Mouse (Mus musculus) left cerebral cortex, adult 9 months (tissue): ENCODE data around the gene Pde4d.
A peak's percentile ranks its signal among the peaks of the same experiment; 100 is the strongest.

Experiments used
- DNase-seq, 2 experiments: peaks; one replicate each; pipeline ENCODE4 v3.0.0; 2022; ENCODE audit warnings: low spot score in 2 of 2

Gene Pde4d

DNA sequence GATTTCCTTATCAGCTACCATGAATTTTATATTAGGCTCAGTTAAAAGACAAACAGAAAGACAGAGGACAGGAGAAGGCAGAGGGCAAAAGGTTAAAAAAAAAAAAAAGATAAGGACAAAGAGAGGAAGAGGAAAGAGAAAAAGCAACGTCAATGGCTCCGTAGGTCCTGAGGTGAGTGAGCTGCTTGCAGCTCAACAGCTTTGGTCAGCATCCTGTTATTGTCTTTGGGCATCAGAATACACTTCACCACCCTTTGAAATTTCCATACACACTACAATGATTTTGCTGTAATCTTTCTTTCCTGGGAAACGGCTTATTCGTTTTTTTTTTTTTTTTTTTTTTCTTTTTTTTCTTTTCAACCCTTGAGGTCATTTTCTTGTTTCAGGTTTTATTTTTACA is 788.9 kb downstream of the Pde4d start:
- DNase-seq, result no peak

DNA sequence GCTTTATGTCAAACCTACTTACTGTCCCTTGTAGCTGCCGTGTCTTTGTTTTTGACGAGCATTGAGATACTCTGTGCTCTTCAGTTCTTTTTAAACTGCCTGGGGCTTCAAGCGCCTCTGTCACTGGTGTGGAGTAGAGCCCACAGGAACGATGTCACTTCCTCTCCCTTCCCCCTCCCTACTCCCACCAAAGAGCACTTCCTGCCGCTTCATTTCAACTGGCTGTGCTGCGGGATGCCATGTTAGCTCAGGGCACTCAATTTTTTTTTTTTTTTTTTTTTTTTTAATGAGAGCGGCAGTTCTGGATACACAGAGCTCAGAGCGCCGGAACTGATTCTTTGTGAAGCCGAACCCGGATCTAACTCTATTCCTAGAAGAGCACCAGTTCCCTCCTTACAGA is 789.5 kb downstream of the Pde4d start:
- DNase-seq, result no peak

DNA sequence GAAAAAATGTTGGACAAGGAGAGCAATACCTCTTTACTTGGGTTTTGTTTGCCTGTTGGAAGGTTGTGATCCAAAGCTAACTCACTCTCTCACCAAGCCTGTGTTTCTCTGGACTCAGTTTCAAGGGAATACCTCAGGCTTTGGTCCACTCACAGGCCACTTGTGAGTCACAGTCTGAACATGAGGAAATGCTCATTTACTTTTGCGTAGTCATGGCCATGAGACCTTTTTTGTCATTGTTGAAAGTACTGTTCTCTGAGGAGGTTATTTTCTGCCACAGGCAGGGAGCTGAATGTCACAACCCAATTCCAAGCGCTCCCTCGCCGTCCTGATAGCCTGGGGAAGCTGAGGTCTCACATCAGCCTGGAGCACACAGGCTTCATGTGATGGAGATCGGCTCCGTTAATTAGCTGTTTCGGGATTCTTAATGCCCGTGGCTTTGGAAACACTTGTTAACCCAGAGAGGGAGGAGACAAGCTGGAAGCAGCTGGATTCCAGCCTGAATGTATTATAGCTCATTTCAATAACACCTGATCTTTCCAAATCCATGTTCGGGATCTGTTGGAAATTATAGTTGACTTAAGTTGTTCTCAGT is 792.8 kb downstream of the Pde4d start:
- DNase-seq, result no peak

DNA sequence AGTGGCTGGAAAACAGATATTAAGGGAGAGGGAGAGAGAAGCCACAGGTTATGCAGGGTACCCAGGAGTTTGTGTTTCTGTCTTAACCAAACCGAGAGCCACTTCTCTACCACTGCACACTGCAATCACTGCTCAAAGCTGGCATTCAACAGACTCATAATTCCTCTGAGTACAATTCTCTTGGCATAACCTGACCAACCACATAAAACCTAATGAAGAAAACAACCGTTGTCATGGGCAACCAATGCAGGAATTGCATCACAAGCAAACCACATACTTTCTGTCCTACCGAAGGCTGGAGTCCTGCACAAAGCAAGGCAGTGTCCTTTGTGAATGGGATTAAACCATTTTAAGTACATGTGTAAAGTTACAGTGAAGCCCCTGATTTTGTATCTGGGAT is 793.4 kb downstream of the Pde4d start:
- DNase-seq, result no peak

DNA sequence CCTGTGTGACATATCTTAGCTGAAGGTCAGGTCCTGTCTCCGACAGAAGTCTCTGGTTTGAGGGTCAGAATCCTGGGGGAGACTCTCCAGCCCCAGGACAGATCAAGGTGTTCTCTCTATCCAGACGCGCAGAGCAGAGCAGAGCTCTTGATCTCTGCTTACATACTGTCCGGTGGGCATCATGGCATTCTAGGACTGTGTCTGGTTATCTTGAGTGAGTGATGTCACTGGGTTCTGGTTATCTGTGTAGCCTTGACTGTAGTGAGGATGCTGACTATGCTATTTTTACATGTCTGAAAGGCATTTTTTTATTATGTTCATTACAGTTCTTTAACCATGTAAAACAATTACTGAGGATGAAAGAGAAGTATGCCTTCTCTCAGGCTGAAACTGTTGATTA is 797.3 kb downstream of the Pde4d start:
- DNase-seq, result no peak

DNA sequence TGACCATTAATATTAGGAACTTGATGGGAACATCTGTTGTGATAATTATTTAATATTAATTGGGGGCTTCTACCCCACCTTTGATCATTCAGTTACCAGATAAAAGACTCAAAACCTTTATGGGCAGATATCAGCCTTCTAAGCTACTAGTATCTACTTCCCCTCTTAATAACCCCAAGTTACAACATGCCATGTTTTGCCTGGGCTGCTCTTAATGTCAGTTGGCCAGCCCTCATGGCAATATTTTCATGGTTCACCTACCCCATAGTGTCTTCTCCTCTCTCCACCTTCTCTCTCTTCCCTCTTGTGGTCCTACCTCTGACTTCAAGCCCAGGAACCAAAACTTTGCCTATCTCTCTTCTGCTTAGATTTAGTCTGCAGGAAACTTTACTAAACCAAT is 799.6 kb downstream of the Pde4d start:
- no peak for DNase-seq

DNA sequence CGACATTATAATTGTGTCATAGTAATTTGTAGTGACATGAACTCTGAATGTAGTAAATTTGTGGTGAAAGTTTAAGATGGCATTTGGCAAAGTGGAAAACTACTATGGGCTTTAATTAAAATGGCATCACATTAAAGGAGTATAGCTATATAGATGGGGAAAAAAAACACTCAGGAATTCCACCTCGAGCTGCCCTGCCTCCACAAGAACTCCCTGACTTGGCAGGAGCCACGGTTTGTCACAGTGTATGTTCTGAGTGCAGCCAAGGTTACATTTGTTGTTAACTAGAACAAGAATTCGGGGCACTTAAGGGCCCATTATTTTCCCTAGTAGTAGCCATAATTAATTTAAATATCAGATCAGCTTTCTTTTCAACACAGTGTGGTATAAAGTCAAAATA is 805.9 kb downstream of the Pde4d start:
- DNase-seq, result no peak

- peak in 1 of 2 experiments; percentile 19 for DNase-seq
Observed at GRCm38 (mm10) chr13:109260220-109260795, 810.6 kb downstream of the Pde4d start.

- no peak for DNase-seq
Observed at GRCm38 (mm10) chr13:109260796-109261516, 811.2 kb downstream of the Pde4d start.

GRCm38 (mm10) chr13:109261642-109262220 is 812.0 kb downstream of the Pde4d start:
- no peak for DNase-seq

DNA sequence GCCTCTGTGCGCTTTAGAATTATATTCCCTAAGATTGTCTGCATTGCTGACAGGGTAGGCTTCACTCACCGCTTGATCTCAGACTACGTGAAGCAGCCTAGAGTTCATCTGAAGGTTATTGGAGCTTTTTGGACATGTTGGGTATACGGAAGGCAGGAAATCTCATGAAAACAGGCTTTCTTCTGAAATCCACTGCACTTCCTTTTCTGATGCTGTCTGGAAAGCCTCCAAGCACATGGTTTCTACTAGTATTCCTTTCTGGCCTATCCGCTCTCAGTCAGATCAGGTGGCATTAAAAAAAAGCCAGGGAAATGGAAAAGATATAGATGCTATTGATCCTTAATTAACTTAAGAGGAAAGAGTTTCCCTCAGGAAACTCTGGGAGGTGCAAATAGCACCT is 812.8 kb downstream of the Pde4d start:
- no peak for DNase-seq

DNA sequence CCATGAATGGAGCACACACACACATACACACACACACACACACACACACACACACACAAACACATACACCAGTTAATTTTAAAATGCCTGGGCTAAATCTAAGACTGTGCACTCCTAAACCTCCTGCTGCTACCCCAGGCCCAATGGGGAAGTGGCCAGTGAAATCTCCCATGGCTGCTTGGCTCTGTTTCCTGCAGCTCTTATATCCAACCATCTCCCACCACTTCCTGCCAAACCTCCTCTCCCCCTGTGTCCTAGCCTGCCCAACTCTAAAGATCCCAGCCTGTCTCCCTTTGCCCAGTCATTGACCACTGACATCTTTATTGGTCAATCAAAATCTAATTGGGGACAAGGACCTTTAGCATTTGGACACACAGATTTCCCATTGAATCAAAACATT is 814.1 kb downstream of the Pde4d start:
- no peak for DNase-seq

DNA sequence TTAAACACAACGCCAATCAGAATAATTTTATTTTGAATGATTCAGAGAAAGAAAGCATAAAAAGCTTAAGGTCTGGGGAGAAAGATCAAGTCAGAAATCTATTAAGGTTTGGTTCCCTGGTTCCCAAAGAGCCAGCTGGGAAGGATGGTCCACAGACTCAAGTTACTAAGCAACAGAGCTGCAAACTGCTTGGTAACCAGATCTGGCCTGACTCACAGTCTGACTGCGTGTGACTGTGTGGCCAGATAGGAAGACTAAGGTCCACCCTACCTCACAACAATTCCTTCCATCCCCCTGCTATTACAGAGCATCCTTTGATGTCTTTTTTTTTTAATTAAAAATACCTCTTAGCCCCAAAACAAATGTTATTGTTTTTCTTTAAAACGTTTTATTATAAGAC is 818.5 kb downstream of the Pde4d start:
- DNase-seq, result peak in 1 of 2 experiments; percentile 12

GRCm38 (mm10) chr13:109268659-109269322 is 819.0 kb downstream of the Pde4d start:
- DNase-seq, result no peak

- DNase-seq, result no peak
Observed at GRCm38 (mm10) chr13:109274869-109275268, 825.1 kb downstream of the Pde4d start.

- no peak for DNase-seq
Observed at GRCm38 (mm10) chr13:109277792-109278191, 828.0 kb downstream of the Pde4d start.

DNA sequence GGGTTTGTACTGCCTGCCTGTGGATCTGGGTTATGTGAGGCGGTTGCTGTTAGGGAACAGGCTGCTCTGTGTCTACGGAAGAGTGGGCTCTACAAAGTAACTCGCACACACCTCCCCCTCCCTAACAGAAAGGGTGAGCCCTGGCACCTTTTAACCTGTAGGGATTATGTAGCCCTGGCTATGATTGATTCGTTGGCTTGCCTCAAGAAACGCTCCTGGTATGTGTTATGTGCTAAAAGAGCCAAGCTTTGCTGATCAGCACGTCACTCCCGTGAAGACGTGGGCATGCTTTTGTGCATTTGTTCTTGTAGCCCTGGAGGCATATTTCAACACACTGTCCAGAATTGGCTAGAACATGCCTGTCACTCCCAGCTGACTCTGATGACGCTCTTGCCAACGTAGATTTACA is 828.8 kb downstream of the Pde4d start:
- peak in 1 of 2 experiments; percentile 21 for DNase-seq

DNA sequence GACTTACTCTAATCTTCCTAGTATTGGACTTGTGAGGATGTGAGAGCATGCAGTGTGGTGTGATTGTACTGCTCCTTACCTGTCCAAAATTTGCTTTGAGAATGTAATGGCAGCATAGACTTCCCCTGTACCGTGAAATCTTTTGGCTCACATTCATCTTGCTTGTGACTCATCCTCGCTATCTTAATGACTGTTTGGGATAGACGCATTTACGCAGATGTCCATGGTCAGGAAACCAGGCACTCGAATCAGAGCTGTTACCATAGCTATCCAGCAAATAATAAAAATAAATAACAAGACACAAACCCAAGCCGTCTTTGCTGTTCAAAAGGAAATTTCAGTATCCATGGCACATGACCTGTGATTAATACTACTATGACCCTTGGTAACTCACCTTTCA is 829.5 kb downstream of the Pde4d start:
- DNase-seq, result no peak

- DNase-seq, result peak in 1 of 2 experiments; percentile 42
Observed at GRCm38 (mm10) chr13:109280433-109280832, 830.7 kb downstream of the Pde4d start.

DNA sequence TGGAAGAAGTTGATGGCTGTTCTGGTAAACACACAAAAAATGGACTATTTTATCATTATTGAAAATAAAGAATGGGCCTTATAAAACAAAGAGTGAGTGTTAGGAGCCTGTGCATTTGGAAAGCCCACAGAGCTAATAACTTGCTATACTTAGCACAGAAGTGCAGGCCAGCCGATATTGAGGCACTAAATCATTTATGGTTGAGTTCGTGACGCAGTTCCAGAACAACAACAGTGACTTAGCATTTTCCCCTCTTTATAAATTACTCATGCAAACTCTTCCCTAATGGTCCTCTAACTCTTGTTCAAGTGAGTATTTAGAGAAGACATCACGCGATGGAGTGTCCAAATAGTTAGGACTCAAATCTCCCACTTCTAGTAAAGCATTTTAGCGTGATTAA is 837.7 kb downstream of the Pde4d start:
- DNase-seq, result no peak

GRCm38 (mm10) chr13:109290922-109291321 is 841.2 kb downstream of the Pde4d start:
- DNase-seq, result no peak

DNA sequence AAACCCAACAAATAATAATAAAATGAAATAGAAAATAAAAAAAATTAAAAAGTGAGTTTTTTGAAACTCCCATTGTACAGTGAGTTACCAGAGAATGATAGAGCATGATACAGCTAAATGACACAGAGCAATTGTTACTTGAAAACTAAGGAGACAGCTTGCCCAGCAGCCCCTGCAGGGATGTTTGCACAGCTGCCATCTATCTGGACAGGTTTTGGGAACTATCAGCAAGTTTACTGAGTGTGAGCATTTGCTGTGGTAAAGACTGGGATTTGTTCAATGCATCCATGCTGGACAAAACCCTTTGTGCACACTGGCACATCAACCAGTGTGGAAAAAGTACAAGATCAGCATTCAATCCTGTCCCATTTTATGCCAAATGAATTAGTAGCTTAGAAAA is 843.3 kb downstream of the Pde4d start:
- DNase-seq, result no peak
